Mouse (Mus musculus): ENCODE data around the gene Top2a.
A peak's percentile ranks its signal among the peaks of the same experiment; 100 is the strongest.

Gene Top2a

GRCm38 (mm10) chr11:98964616-98965415 is 59.2 kb downstream of the Top2a start:
- no peak for DNase-seq (ENCODE audit: low read depth, low spot score)

- no peak for DNase-seq (ENCODE audit: low read depth, low spot score)
Observed at GRCm38 (mm10) chr11:98964201-98964615, 59.8 kb downstream of the Top2a start.

GRCm38 (mm10) chr11:98963191-98964021 is 60.6 kb downstream of the Top2a start:
- no peak for DNase-seq (ENCODE audit: low read depth, low spot score)

GRCm38 (mm10) chr11:98962421-98963095 is 61.4 kb downstream of the Top2a start:
- no peak for DNase-seq (ENCODE audit: low read depth, low spot score)

GRCm38 (mm10) chr11:98961766-98962165 is 62.2 kb downstream of the Top2a start:
- no peak for DNase-seq (ENCODE audit: low read depth, low spot score)

- no peak for DNase-seq (ENCODE audit: low read depth, low spot score)
Observed at GRCm38 (mm10) chr11:98961051-98961592, 62.9 kb downstream of the Top2a start.

- no peak for DNase-seq (ENCODE audit: low read depth, low spot score)
Observed at GRCm38 (mm10) chr11:98960313-98960906, 63.6 kb downstream of the Top2a start.

- DNase-seq (ENCODE audit: low read depth, low spot score), result peak; percentile 40
Observed at GRCm38 (mm10) chr11:98959437-98960312, 64.3 kb downstream of the Top2a start.

- DNase-seq (ENCODE audit: low read depth, low spot score), result no peak
Observed at GRCm38 (mm10) chr11:98956340-98956739, 67.6 kb downstream of the Top2a start.

GRCm38 (mm10) chr11:98955707-98956235 is 68.2 kb downstream of the Top2a start:
- DNase-seq (ENCODE audit: low read depth, low spot score), result no peak

GRCm38 (mm10) chr11:98954801-98955706 is 68.9 kb downstream of the Top2a start:
- no peak for DNase-seq (ENCODE audit: low read depth, low spot score)

GRCm38 (mm10) chr11:98954373-98954772 is 69.6 kb downstream of the Top2a start:
- DNase-seq (ENCODE audit: low read depth, low spot score), result no peak

- no peak for DNase-seq (ENCODE audit: low read depth, low spot score)
Observed at GRCm38 (mm10) chr11:98953835-98954320, 70.1 kb downstream of the Top2a start.

- no peak for DNase-seq (ENCODE audit: low read depth, low spot score)
Observed at GRCm38 (mm10) chr11:98953361-98953760, 70.6 kb downstream of the Top2a start.

GRCm38 (mm10) chr11:98952736-98953135 is 71.3 kb downstream of the Top2a start:
- no peak for DNase-seq (ENCODE audit: low read depth, low spot score)

GRCm38 (mm10) chr11:98952111-98952510 is 71.9 kb downstream of the Top2a start:
- no peak for DNase-seq (ENCODE audit: low read depth, low spot score)

GRCm38 (mm10) chr11:98951026-98951906 is 72.7 kb downstream of the Top2a start:
- no peak for DNase-seq (ENCODE audit: low read depth, low spot score)

GRCm38 (mm10) chr11:98950484-98950883 is 73.5 kb downstream of the Top2a start:
- no peak for DNase-seq (ENCODE audit: low read depth, low spot score)

All from c-Kit-negative CD71-positive TER-119-positive erythroid progenitor cells, embryonic 14.5 days (primary cell).